Mouse (Mus musculus): ENCODE measurements around the gene Barhl1.

Gene Barhl1

DNA sequence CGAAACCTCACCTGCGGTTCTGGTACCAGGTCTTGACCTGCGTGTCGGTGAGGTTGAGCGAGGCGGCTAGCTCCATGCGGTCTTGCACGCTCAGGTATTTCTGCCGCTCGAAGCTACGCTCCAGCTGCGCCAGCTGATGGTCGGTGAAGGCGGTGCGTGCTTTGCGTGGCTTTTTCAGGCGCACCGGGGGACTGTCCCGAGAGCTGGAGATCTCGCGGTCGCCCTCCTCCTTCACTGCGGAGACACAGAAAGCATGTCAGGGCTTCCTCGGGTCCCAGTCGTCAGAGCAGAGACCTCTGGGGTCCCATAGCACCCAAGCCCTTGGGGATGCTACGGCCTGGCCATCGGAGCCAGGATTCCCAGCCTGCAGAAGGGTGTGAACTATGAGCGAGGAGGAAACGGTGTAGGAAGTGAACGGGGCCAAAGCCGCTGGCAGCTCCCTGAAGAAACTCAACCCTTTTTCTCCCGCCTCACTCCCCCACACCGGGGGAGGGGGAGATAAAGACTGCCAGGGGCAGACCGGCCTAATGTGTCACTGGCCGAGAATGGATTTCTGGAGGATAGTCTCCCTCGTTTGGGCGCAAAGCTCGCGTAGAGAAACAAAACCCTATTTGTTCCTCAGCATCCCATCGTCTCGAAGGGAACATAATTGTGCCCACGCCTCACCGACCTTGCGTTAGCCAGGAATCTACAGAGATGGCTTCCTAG, 5.0 kb downstream of the Barhl1 start:
- DNase-seq (ENCODE audit: low read depth): no peak

DNA sequence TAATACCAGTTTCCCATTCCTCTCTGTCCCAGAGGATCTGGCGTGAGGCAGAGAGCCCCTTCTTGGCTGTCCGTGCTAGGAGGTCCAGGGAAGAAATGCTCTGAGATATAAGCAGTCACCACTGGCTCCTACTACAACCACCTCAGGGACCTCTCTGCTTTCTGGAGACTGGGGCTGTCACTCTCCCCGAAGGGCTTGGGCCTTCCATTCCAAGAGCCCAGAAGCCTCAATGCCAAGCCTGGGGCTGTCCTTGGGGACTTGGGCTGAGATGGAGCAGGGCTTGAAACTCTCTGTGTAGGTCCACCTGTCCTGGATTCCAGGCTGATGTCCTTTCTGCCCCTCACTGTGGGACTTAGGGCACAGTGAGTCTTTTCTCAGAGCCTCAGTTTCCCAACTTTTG, 5.6 kb downstream of the Barhl1 start:
- no peak for DNase-seq (ENCODE audit: low read depth)

DNA sequence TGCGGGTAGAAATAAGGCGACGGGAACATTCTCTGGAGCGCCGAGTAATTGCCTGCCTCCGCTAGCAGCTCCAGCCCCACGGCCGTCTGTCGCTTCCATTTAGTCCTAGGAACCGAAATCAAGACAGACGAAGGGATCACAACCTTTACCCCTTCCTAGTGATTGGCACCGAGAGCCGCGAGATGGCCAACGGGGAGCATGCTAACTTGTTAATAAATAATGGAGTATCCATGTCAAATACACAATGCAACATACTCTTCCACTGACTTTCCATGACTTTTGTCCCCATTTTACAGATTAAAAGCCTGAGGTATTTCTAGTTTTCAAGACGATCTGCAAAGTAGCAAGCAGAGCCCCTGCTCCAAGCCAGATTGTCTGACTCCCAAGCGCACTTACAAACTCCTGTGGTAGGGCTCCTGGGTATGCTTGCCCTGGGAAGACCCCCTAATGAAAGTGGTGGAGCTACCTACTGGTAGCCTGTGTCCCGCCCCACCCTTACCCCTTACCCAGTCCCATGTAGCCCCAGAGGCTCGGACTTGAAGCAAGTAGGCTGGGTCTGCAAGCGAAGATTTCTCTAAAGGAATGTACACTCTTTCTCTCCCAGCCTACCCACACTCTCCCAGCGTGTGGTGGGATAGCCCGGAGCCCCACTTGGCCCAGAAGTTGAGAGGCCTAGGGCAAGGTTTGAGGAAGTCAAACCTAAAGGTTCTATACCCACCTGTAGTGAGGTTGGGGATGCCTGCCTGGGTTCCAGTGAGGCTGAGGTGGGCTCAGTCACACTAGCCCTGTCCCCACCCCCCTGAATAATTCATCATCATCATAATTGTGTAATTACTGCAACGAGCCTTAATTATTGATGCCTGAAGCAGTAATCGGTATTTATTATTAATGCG, 6.4 kb downstream of the Barhl1 start:
- no peak for DNase-seq (ENCODE audit: low read depth)

DNA sequence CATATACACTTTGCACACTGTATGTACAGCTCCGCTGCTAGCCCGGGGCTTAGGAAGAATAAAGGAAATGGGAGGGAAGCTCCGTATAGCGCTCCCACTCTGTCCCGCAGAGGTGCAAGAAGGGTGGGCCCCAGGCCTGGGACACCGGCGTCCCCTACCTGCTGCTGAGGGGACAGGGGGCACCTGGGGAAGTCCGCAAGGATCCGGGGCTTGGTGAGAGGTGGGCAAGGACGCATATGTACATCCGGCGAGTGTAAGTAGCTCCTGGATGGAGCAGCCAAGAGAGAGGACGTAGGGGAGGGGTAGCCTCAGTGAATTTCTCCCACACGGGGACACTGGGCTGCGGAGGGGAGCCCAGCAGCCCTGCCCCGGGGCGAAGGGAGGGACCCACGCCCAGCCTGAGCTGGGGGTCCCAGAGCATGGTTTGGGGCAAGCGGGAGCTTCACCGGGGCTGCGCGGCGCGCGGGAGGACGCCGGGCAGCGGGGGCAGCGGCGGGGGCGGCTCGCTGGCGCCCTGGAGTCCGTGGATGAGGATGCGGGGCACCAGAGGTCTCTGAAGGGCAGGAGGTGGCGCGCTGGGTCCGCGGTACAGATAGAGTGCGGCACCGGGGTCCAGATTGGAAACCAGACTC, 7.2 kb downstream of the Barhl1 start:
- no peak for DNase-seq (ENCODE audit: low read depth)

DNA sequence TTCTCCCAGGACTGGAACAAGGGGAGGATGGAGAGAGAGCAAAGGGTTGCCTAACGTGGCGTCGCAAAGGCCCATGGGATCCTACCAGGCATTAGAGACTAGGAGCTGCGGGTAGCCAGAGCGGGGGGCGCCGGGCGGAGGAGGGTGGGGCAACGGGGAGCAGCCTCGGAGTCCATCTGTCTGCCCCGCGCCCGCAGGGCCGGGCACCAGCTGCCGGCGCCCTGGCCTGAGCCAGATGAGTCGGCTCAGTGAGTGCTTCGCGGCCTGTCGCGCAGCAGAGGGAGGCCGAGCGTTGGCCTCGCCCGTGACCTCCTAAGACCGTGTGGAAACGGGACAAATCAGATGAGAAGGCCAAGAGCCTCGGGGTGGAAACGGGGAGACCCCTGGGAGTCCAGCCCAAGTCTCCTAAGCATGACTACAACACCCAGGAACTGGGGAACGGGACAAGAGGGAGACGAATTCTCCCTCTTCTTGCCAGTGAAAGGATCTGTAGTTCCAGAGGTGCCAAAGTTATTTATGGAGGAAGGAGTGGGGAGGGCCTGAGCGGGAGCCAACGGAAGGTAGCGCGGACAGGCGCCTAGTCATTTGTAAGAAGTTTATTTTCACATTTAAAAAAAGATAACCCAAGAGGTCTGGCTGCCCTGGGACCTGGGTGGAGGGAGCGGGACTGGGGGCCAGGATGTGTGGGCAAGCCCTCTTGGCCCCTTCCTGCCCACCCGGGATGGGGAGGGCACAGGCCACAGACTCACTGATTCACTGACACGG, 7.9 kb downstream of the Barhl1 start:
- DNase-seq (ENCODE audit: low read depth): no peak

DNA sequence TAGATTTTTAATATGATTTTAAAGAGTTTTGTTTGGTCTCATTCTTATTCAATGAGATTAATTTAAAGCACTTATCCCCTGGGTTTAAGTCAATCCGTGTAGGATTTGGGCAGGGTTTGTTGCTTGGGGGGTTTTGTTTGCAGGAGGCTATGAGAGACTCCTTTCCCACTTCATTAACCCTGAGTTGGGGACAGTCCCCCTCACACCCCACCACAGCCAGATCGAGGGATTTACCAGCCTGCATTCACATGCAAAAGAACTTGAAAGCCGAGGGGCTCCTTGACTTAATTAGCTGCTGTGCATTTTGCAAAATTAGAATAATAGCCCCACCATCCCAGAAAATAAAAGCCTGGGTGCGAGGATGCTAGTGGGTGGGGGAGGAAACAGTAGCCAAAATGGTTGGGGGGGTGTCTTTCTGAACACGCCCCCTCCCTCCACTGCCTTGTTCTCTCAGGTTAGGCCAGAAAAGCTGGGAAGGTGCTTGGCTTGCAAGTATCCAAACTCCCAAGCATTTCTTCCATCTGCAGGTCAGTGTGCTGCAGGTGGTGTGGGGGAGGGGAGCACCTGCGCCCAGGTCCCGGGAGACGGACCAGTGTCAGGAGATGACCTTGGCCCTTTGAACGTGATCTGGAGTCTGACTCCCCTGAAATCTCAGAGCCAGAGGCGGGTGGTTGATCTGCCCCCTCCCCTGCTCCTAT, 8.6 kb downstream of the Barhl1 start:
- DNase-seq (ENCODE audit: low read depth): no peak

DNA sequence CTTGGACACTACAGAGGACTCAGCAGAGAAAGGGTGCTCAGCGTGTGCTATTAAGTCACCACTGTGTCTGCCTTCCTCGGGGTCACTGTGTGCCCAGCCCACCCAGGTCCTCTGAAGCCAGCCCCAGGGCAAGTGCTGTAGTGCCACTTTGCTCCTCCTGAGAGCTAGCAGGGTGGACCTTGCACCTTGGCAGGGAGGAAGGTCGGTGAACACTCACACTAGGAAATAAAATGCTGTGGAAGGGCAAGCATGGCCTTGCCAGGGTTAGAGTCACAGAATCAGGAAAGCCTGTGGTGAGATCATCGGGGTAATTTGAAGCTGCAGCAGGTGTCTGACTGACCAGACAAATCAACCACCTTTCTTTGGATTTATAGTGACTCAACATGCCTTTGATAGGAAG, 10.9 kb downstream of the Barhl1 start:
- DNase-seq (ENCODE audit: low read depth): no peak

DNA sequence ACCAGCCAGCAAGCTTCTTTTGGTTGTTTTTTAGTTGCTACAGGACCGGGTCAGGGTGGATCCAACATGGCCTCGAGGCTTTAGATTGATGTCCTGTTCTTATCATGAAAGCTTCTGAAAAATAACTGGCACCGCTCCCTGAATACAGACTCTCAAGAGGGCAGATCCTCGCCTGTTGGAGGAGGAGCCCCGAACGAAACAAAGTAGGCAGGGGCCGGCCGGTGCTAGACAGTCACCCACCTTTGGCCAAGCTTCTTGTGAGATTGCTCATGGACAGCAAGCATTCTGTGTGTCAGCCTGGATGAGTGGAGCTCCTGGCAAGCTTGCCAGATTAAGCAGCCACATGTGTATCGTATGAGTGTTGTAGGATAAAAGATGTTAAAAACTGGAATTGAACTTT, 11.7 kb downstream of the Barhl1 start:
- DNase-seq (ENCODE audit: low read depth): no peak

DNA sequence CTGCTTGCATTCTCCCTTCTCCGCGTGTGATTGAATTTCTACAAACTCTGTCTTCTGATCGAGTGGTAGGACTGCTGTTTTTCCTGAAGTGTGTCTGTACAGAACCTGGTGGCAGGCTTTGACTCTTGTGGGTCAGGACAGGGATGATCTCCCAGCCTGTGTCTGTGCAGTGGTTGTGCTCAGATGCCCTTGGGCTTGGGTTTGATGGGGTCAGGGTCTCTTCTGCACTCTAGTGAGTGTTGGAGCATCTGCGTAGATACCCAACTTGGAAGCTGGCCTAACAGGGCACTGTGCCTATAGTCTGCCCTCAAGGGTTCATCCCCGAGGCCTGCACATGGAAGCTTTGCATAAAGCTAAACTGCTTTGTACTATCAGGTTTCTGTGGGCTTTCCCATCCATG, 12.6 kb downstream of the Barhl1 start:
- DNase-seq (ENCODE audit: low read depth): no peak

DNA sequence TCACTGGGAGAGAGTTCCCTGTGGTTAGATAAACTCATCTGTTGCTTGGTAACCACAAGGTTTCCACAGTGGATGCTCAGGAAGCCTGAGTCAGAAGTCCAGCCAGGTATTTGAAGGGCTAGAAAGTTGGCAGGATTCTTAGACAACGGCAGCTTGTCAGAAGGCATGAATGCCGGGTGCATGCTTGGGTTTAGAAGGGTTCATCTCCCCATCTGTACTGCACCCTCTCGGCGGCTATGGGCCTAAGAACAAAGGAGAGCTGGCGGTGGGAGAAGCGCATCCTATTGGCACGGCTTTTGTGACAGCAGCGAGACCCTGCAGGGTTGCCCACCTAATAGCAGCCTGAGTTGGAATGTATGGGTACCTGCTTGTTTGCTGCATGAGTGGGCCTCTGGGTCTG, 14.2 kb downstream of the Barhl1 start:
- DNase-seq (ENCODE audit: low read depth): no peak

DNA sequence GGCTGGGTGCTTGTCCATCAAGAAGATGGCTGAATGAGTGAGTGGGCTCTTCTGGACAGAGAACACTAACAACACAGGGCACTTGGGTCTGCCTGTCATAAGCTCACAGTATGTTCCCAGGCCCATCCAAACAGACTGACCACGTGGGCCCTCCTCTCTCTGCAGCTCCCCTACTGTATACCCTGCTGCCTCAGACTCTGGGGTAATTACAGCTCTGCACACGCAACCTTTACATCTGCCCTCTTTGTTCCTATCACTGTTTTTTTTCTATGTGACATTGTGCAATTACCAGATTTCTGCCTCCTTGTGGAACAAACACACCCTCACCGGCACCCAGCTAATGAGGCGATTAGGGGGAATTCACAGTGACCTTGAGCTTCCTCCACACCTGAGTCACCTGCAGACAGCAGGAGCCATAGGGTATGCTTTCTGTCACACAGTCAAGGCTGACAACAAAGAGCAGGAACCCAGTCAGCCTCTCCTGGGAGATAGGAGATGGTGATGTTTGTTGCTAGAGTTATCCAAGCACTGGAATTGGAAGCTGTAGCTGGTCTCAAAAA, 19.0 kb downstream of the Barhl1 start:
- DNase-seq (ENCODE audit: low read depth): no peak

DNA sequence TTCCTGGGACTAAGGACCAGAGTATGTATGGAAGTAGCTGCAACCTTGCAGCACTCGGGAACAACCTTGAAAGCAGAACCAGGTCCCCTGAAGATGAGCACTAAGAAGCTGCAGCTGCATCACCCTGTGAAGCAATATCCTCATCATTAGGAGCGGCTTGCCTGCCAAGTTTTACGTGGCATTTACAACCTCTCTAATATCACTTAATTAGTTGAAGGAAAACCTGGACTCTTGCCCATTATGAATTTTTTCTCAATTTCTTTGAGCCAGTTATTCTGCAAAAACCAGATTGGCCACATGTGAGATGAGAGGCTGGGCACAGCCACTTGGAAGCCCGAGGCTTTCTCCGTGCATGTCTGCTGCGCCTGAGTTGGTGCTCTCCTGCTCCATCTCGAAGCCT, 20.6 kb downstream of the Barhl1 start:
- no peak for DNase-seq (ENCODE audit: low read depth)

DNA sequence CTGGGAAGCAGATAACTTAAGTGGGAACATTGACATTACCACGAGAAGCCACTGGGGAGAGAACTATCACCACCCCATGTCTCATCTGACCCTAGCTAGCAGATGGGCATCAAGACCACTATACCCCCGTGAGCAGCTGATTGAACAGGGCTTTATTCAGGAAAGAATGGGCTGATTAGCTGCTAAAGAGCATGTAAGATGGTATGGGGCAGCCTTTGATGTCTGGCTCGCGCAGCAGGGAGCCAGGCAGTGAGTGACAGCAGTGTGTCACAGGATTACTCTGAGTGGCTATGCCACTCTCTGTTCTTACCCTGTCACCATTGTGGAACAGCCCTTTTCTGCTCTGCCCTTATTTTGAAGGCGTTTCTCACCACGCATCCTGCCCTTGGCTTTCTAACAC, 22.9 kb downstream of the Barhl1 start:
- DNase-seq (ENCODE audit: low read depth): no peak

DNA sequence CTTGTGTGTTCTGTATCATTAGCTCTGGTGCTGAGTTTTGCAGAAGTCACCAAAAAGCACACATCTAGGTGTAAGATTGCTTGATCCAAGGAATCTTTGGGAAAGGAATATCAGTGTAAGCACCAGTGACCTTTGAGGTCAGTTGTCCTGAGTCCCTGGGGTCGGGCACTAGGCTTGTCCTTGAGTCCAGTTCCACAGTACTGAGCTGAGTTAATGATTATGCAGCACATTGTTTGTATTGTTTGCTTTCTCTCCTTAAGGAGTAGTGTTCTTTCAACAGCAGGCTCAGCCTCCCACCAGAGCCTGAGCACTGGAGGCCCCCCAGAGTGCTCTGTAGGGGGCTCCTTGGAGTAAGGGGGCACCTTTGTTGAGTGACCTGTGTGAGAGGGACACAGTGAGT, 23.7 kb downstream of the Barhl1 start:
- DNase-seq (ENCODE audit: low read depth): no peak

DNA sequence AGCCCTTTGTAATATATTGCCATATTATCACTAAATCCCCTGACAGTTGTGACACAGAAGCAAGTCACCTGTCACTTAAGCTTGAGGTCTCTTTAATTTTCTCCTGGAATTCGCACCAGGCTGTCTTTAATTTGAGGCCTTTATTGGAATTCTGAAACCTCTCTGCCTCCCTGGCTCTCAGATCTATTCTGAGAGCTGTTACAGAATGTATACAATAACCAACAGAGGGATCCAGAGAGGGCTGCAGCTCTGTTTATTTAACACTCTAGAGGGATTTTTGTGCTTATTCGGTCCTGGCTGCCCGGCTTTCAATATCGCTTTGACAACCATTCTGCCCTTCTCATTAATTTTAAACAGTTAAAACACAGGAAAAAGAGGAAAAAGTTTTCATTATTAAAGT, 31.6 kb downstream of the Barhl1 start:
- DNase-seq (ENCODE audit: low read depth): no peak

DNA sequence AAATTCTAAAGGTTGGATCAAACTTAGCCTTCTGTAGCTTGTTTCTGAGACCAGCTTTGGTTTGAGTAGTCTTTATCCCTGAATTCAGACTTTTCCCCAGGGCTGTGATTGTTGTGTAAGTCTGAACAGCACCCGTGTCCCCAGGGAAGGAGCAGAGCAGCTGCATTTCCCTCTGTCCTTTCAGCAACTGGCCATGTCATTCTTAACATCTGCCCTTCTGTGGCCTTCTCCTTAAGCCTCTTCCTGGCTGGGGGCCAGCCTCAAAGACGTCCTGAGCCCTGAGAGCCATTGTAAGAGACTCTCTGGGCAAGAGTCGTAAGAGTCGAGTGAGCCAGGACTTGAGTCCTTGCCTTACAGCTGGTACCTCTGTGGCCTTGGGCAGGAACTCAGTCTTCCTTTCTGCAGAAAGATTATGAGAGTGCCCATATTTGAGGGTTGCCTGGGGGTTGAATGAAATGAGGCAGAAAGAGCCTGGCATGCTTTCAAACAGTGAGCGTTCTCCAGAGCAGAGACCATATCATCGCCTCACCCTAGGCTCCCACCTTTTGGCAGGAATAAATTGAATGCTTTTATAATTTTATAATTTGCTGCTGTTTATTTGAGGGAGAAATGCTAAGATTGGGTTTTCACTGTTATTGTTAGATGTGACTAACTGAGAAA, 33.5 kb downstream of the Barhl1 start:
- DNase-seq (ENCODE audit: low read depth): no peak

DNA sequence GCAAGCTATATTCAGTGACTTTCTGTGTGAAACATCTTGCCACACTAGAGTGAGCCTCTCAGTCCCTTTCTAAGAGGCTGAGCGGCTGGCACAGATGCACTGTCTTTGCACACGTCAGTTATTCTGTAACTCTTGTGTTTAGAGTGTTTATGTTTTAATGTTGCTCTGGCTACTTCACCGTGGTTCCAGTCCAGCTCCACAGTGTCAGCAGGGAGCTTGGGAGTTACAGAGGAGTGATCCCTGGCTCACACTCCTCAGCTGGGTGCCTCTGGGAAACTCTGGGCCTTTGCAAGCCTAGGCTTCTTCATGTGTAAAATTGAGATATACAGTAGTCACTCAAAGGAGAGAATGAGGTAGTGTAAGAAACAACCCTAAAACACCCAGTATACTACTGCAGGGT, 34.4 kb downstream of the Barhl1 start:
- DNase-seq (ENCODE audit: low read depth): no peak

DNA sequence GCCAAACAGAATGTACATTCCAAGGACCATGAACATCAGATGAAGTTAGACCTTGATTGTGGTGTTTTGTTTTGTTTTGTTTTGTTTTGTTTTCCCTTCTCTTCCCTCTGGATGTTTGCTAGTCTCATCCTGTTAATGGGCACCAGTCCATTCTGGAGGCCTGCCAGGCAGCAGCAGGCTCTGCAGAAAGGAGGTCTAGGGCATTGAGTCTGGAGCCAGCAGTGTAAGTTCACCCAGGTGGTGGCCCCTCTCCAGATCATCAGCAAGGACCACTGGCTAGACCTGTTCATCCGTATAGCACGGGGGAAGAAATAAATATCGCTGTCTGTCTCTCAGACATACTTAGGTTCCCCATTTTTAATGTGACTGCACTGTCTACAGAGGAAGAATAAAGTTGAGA, 35.2 kb downstream of the Barhl1 start:
- no peak for DNase-seq (ENCODE audit: low read depth)

DNA sequence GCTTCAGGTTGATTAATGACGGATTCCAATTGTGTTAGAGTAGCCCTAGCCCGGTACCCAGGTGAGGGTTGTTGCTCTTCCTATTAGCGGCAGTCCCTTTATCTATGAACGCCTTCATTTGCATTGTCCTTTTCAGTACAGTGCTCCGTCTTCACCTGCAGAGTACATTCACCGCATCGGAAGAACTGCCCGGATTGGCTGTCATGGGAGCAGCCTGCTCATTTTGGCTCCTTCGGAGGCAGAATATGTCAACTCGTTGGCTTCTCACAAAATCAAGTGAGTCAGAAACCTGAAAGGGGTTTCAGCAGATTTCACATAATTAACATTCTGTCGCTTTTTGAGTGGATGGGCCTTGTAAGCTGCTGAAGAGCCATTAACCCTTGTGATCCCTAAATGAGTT, 40.9 kb downstream of the Barhl1 start:
- DNase-seq (ENCODE audit: low read depth): no peak

DNA sequence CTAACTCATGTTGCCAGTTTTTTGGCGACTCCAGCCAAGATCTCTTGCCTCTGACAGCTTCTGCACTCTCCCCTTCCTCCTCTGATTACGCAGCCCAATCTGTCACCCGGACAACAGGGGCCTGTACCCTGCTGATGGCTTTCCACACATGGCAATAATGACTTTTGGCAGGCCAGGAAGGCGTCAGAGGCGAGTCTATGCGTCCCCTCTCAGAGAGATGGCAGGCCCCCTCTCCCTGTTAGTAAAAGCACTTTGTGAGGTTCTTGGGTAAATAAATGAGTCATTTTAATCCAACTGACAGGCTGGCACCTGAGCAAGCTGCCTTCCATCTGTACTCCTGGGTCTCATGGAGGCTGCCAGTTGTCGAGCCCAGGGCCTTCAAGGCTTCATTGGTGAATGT, 49.0 kb downstream of the Barhl1 start:
- DNase-seq (ENCODE audit: low read depth): no peak

DNA sequence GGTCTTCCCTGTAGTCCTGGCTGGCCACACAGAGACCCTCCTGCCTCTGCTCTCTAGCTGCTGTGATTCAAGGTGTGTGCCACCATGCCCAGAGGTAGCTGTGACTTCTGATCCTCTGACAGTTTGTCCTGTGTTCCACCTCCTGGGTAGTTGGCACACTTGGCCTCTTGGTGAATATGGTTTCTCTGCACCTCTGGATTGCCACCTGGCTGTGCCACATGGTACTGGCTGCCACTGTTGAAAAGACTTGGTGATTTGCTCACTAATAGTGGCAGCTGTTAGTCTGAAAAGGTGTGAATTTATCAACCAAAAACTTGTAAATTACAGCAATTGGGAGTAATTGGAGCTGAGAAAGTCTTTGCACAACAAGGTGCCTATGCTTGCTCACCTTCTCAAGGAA, 52.6 kb downstream of the Barhl1 start:
- no peak for DNase-seq (ENCODE audit: low read depth)
